Mouse (Mus musculus): ENCODE measurements around the gene Gm21974. TPM values are rescaled to one million over a fixed set of nuclear protein-coding genes. Genes with fewer than 3 reads are reported as not detected.
"Not testable (repeated sequence)": the region's sequence is repeated elsewhere in the genome, so short reads cannot be mapped to it uniquely, and the experiment has no call there.

The Gm21974 gene
- not detected for total RNA-seq (2021)

- DNase-seq (ENCODE audit: low spot score in 2 of 2), result peak; percentile 93
- intact Hi-C loops (cut with DNase I), result no loop called here
Observed at GRCm38 (mm10) chr7:127895442-127895841, at the start of gene Gm21974, which contains the start of gene Vkorc1. Gm21974 (minus strand) TSS chr7:127895454. Vkorc1 (minus strand) TSS chr7:127895617.

- intact Hi-C loops (cut with DNase I), result no loop called here
- DNase-seq (ENCODE audit: low spot score in 2 of 2), result no peak
Observed at GRCm38 (mm10) chr7:127944614-127945013, 49.4 kb upstream of the Gm21974 start.

GRCm38 (mm10) chr7:127942097-127942496, 46.8 kb upstream of the Gm21974 start:
- intact Hi-C loops (cut with DNase I), result not testable (repeated sequence)

GRCm38 (mm10) chr7:127936216-127936884, 41.1 kb upstream of the Gm21974 start:
- intact Hi-C loops (cut with DNase I), result loop anchor here (5.0 kb wide), 2 partner anchors 134 to 159 kb away; partner anchors contain the start of genes Hsd3b7 and Setd1a
- DNase-seq (ENCODE audit: low spot score in 2 of 2), result no peak

More at GRCm38 (mm10) chr7:127942097-127942496, 46.8 kb upstream of the Gm21974 start:
- not testable (repeated sequence) for DNase-seq (ENCODE audit: low spot score in 2 of 2)

- intact Hi-C loops (cut with DNase I), result loop anchor here (1.0 to 5.0 kb wide), 3 partner anchors 32 to 158 kb away; partner anchors contain the start of genes Fus, Hsd3b7 and Setd1a
- no peak for DNase-seq (ENCODE audit: low spot score in 2 of 2)
Observed at GRCm38 (mm10) chr7:127935748-127936159, 40.5 kb upstream of the Gm21974 start.

- peak; percentile 94 to 95 for DNase-seq (ENCODE audit: low spot score in 2 of 2)
- intact Hi-C loops (cut with DNase I), result loop anchor here (1.0 to 5.0 kb wide), 3 partner anchors 32 to 158 kb away; partner anchors contain the start of genes Fus, Hsd3b7 and Setd1a
Observed at GRCm38 (mm10) chr7:127935028-127935722, 39.9 kb upstream of the Gm21974 start.

- no peak for DNase-seq (ENCODE audit: low spot score in 2 of 2)
- intact Hi-C loops (cut with DNase I), result no loop called here
Observed at GRCm38 (mm10) chr7:127934075-127934474, 38.8 kb upstream of the Gm21974 start.

- no peak for DNase-seq (ENCODE audit: low spot score in 2 of 2)
- intact Hi-C loops (cut with DNase I), result no loop called here
Observed at GRCm38 (mm10) chr7:127932273-127933031, 37.2 kb upstream of the Gm21974 start.

GRCm38 (mm10) chr7:127931351-127932135, 36.3 kb upstream of the Gm21974 start:
- no peak for DNase-seq (ENCODE audit: low spot score in 2 of 2)
- intact Hi-C loops (cut with DNase I), result no loop called here

GRCm38 (mm10) chr7:127930636-127931035, 35.4 kb upstream of the Gm21974 start:
- intact Hi-C loops (cut with DNase I), result no loop called here
- DNase-seq (ENCODE audit: low spot score in 2 of 2), result no peak

- intact Hi-C loops (cut with DNase I), result no loop called here
- DNase-seq (ENCODE audit: low spot score in 2 of 2), result no peak
Observed at GRCm38 (mm10) chr7:127929923-127930322, 34.7 kb upstream of the Gm21974 start, which contains the start of gene Prss8. Prss8 (minus strand) TSS chr7:127930104.

GRCm38 (mm10) chr7:127928596-127928995, 33.3 kb upstream of the Gm21974 start:
- no peak for DNase-seq (ENCODE audit: low spot score in 2 of 2)
- intact Hi-C loops (cut with DNase I), result no loop called here

GRCm38 (mm10) chr7:127927726-127928125, 32.5 kb upstream of the Gm21974 start:
- intact Hi-C loops (cut with DNase I), result no loop called here
- no peak for DNase-seq (ENCODE audit: low spot score in 2 of 2)

- intact Hi-C loops (cut with DNase I), result no loop called here
- DNase-seq (ENCODE audit: low spot score in 2 of 2), result no peak
Observed at GRCm38 (mm10) chr7:127926846-127927245, 31.6 kb upstream of the Gm21974 start.

GRCm38 (mm10) chr7:127926066-127926465, 30.8 kb upstream of the Gm21974 start:
- intact Hi-C loops (cut with DNase I), result no loop called here

GRCm38 (mm10) chr7:127925252-127925651, 30.0 kb upstream of the Gm21974 start:
- DNase-seq (ENCODE audit: low spot score in 2 of 2), result no peak
- intact Hi-C loops (cut with DNase I), result no loop called here

More at GRCm38 (mm10) chr7:127926066-127926465, 30.8 kb upstream of the Gm21974 start:
- no peak for DNase-seq (ENCODE audit: low spot score in 2 of 2)

GRCm38 (mm10) chr7:127923714-127924113, 28.5 kb upstream of the Gm21974 start:
- intact Hi-C loops (cut with DNase I), result no loop called here
- no peak for DNase-seq (ENCODE audit: low spot score in 2 of 2)

- no peak for DNase-seq (ENCODE audit: low spot score in 2 of 2)
- intact Hi-C loops (cut with DNase I), result no loop called here
Observed at GRCm38 (mm10) chr7:127922451-127923275, 27.4 kb upstream of the Gm21974 start.

All from left cerebral cortex, postnatal 36 days (tissue).